Mouse (Mus musculus): Measurements from ENCODE around the gene Hras.

GRCm38 (mm10) chr7:141155362-141155761, 38.4 kb downstream of the Hras start:
- TF ChIP-seq CTCF (IDR thresholded peaks at IDR 0.05; ENCODE audit: borderline replicate concordance, insufficient read depth, low read length) (no peak), POLR2A (IDR thresholded peaks at IDR 0.05; ENCODE audit: low read depth, low read length) (no peak)
